In the genomic region with DNA sequence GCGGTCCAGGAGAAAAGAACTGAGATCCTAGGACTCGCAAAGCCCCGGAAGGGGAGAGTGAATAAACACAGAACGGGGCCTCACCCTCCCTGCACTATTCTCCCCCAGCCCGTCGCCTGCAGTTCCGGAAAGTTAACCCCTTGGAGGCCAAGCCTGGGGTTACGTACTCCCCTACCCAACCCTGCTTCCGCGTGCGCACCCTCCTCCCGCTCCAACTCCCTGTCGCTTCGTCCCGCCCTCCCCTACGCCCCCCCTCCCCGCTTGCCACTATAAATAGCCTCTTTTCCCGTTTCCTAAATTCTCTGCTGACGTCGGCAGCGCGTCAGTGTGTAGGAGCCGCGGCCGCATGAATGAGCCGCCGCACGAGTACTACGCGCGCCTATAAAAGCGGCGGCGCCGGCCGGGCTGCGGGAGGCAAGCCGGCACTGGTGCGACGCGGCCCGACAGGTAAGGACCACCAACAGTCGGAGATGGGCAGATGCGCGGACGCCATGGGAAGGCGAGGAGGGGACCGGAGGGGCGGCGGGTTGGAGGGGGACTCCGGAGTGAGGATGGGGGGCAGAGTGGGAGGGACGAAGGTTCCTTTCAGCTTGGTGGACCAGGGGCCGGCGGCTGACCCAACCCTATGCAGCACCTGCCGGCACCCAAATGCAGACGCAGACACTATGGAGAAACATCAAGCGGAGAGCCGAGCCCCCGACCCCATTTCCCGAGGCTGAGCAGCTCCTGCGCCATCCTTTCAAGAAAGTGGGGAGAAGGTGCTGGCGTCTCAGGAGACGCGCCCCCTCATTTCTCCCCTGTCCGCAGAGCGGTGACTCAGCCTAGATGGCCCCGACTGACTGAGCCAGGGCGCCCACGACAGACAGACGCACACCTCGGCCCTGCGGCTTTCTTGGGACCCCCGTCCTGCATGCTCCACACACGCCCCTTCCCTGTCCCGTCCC, we compare ENCODE assay signal across 1 mouse cellular context.
A peak's percentile ranks its signal among the peaks of the same experiment; 100 is the strongest.
TF ChIP-seq lines count a peak whose summit lies in the region.

No protein-coding gene starts in this region.

TF ChIP-seq in MEL, 35 proteins besides CTCF, POLR2A, EP300 and RAD21 (continued from another document):
- no peak for TF ChIP-seq JUND (IDR thresholded peaks at IDR 0.05; ENCODE audit: low read depth, low read length)
- TF ChIP-seq ZMIZ1 (IDR thresholded peaks at IDR 0.05; ENCODE audit: low read depth, low read length) = no peak
- peak; percentile 56 for TF ChIP-seq MXI1 (IDR thresholded peaks at IDR 0.05; ENCODE audit: low read depth, low read length)
- no peak for TF ChIP-seq SIN3A (IDR thresholded peaks at IDR 0.05; ENCODE audit: low read length)
- TF ChIP-seq KAT2A (conservative IDR thresholded peaks at IDR 0.05; ENCODE audit: low read depth, low read length) = no peak
- TF ChIP-seq TCF12 (IDR thresholded peaks at IDR 0.05; ENCODE audit: low read depth, low read length) = no peak
- no peak for TF ChIP-seq POLR2AphosphoS5 (IDR thresholded peaks at IDR 0.05; ENCODE audit: borderline replicate concordance, low read depth, low read length)
- no peak for TF ChIP-seq GATA1 (IDR thresholded peaks at IDR 0.05; ENCODE audit: low read depth, low read length)
- TF ChIP-seq POLR2AphosphoS2 (IDR thresholded peaks at IDR 0.05; ENCODE audit: low read length) = no peak
- TF ChIP-seq CHD2 (IDR thresholded peaks at IDR 0.05; ENCODE audit: low read length) = no peak
- TF ChIP-seq MAZ (IDR thresholded peaks at IDR 0.05; ENCODE audit: low read depth, low read length) = peak; percentile 90; the same call in 1 of the 2 replicates
- TF ChIP-seq ZC3H11A (IDR thresholded peaks at IDR 0.05; ENCODE audit: low read depth, low read length) = no peak
- TF ChIP-seq MYB (IDR thresholded peaks at IDR 0.05; ENCODE audit: low read depth, low read length) = no peak
- TF ChIP-seq CHD1 (IDR thresholded peaks at IDR 0.05; ENCODE audit: low read depth, low read length) = no peak
- peak; percentile 57 for TF ChIP-seq NELFE (IDR thresholded peaks at IDR 0.05; ENCODE audit: low read depth, low read length)
- no peak for TF ChIP-seq ZNF384 (IDR thresholded peaks at IDR 0.05; ENCODE audit: low read depth, low read length)
- TF ChIP-seq ETS1 (IDR thresholded peaks at IDR 0.05; ENCODE audit: low read depth, low read length) = peak; percentile 61; the same call in 1 of the 2 replicates
- no peak for TF ChIP-seq TAL1 (IDR thresholded peaks at IDR 0.05; ENCODE audit: low read length)
- peak; percentile 58; the same call in 1 of the 2 replicates for TF ChIP-seq TBP (IDR thresholded peaks at IDR 0.05; ENCODE audit: low read depth, low read length)
- peak; percentile 39; the same call in 1 of the 2 replicates for TF ChIP-seq NRF1 (IDR thresholded peaks at IDR 0.05; ENCODE audit: insufficient read depth, low read depth, low read length, poor library complexity, severe bottlenecking)
- peak; percentile 81 for TF ChIP-seq ELF1 (IDR thresholded peaks at IDR 0.05; ENCODE audit: low read depth, low read length)
- no peak for TF ChIP-seq ZKSCAN1 (IDR thresholded peaks at IDR 0.05; ENCODE audit: low read depth, low read length)
- peak; percentile 57; the same call in 1 of the 2 replicates for TF ChIP-seq MAX (IDR thresholded peaks at IDR 0.05; ENCODE audit: low read length)
- TF ChIP-seq E2F4 (IDR thresholded peaks at IDR 0.05; ENCODE audit: borderline replicate concordance, low read depth, low read length) = no peak
- TF ChIP-seq MEF2A (IDR thresholded peaks at IDR 0.05; ENCODE audit: extremely low read depth, insufficient replicate concordance, low read depth, low read length, poor library complexity, severe bottlenecking) = peak; percentile 89
TF ChIP-seq in MEL: peak in this region for 11.
